Mouse (Mus musculus) layer of hippocampus, adult 2 months (tissue): ENCODE results near the gene Bhlhe40. TPM values are rescaled to one million over a fixed set of nuclear protein-coding genes. Genes with fewer than 3 reads are reported as not detected.

Experiments
- DNase-seq, 2 experiments: peaks; one replicate each; pipeline ENCODE4 v3.0.0; 2022; ENCODE audit warnings: low spot score in 2 of 2
- H3K27ac ChIP-seq: fragments of 200-600 bp; 2 replicates; pipeline ENCODE4 v1.8.1; 2022
- H3K4me3 ChIP-seq: fragments of 200-600 bp; 2 replicates; pipeline ENCODE4 v1.8.1; 2022; ENCODE audit warnings: mild to moderate bottlenecking
- CTCF ChIP-seq: fragments of 200-600 bp; conservative IDR thresholded peaks from 2 replicates; pipeline ENCODE4 v1.8.1; 2022; ENCODE audit warnings: antibody characterized with exemption, mild to moderate bottlenecking, moderate library complexity
- total RNA-seq, 2 experiments: library from RNA; stranded (reverse); gene quantifications; 2 replicates each; pipeline ENCODE4 v1.2.3; 2021

The Bhlhe40 gene
- total RNA-seq, 2 experiments from 2014 or later = 99.6 to 108 TPM

- peak overlapping the region; percentile 99 for H3K27ac ChIP-seq
- TF ChIP-seq CTCF = no peak
- DNase-seq = no peak
- peak overlapping the region; percentile 96 for H3K4me3 ChIP-seq
Observed at GRCm38 (mm10) chr6:108658051-108658415, 2.4 kb upstream of the Bhlhe40 start.

- H3K27ac ChIP-seq = peak overlapping the region; percentile 99
- TF ChIP-seq CTCF = no peak
- peak in 1 of 2 experiments; percentile 33 for DNase-seq
- H3K4me3 ChIP-seq = peak overlapping the region; percentile 96
Observed at GRCm38 (mm10) chr6:108658416-108659201, 1.8 kb upstream of the Bhlhe40 start.

- peak; percentile 75 for TF ChIP-seq CTCF
- H3K4me3 ChIP-seq = peak overlapping the region; percentile 96
- peak; percentile 93 to 94 for DNase-seq
- H3K27ac ChIP-seq = peak overlapping the region; percentile 99
Observed at GRCm38 (mm10) chr6:108659221-108659725, 1.2 kb upstream of the Bhlhe40 start.

GRCm38 (mm10) chr6:108659726-108660205, 663 bp upstream of the Bhlhe40 start:
- DNase-seq = peak; percentile 77 to 89
- no peak for TF ChIP-seq CTCF
- H3K27ac ChIP-seq = peak overlapping the region; percentile 99
- peak overlapping the region; percentile 96 for H3K4me3 ChIP-seq

GRCm38 (mm10) chr6:108660878-108661389, 505 bp downstream of the Bhlhe40 start:
- no peak for DNase-seq
- H3K4me3 ChIP-seq = peak overlapping the region; percentile 96
- TF ChIP-seq CTCF = no peak

GRCm38 (mm10) chr6:108661412-108661811, 983 bp downstream of the Bhlhe40 start:
- H3K4me3 ChIP-seq = peak overlapping the region; percentile 96
- TF ChIP-seq CTCF = peak; percentile 100
- DNase-seq = peak; percentile 89 to 95
- H3K27ac ChIP-seq = peak overlapping the region; percentile 99

More at GRCm38 (mm10) chr6:108660878-108661389, 505 bp downstream of the Bhlhe40 start:
- H3K27ac ChIP-seq = peak overlapping the region; percentile 99

GRCm38 (mm10) chr6:108661890-108662289, 1.5 kb downstream of the Bhlhe40 start:
- no peak for DNase-seq
- TF ChIP-seq CTCF = no peak
- peak overlapping the region; percentile 99 for H3K27ac ChIP-seq
- peak overlapping the region; percentile 96 for H3K4me3 ChIP-seq

- peak; percentile 30; the same call in 1 of the 2 replicates for TF ChIP-seq CTCF
- peak overlapping the region; percentile 99 for H3K27ac ChIP-seq
- no peak for DNase-seq
- H3K4me3 ChIP-seq = peak overlapping the region; percentile 96
Observed at GRCm38 (mm10) chr6:108662314-108663240, 2.1 kb downstream of the Bhlhe40 start.

GRCm38 (mm10) chr6:108663241-108664194, 3.1 kb downstream of the Bhlhe40 start:
- H3K27ac ChIP-seq = peak overlapping the region; percentile 99
- no peak for TF ChIP-seq CTCF
- no peak for DNase-seq
- H3K4me3 ChIP-seq = peak overlapping the region; percentile 96

- no peak for TF ChIP-seq CTCF
- Histone ChIP-seq H3K27ac (peak overlapping the region; percentile 99), H3K4me3 (peak overlapping the region; percentile 96)
- DNase-seq = no peak
Observed at GRCm38 (mm10) chr6:108664533-108665150, 4.2 kb downstream of the Bhlhe40 start.

GRCm38 (mm10) chr6:108665587-108665986, 5.2 kb downstream of the Bhlhe40 start:
- peak overlapping the region; percentile 96 for H3K4me3 ChIP-seq
- no peak for TF ChIP-seq CTCF
- H3K27ac ChIP-seq = peak overlapping the region; percentile 99; the same call in 1 of the 2 replicates
- no peak for DNase-seq
